Mouse (Mus musculus) frontal cortex, postnatal 25 days (tissue): ENCODE measurements around the gene Exosc10.

Experiments
- DNase-seq, 2 experiments: peaks; one replicate each; pipeline ENCODE4 v3.0.0; 2022; ENCODE audit warnings: low spot score in 2 of 2

Gene Exosc10

GRCm38 (mm10) chr4:148604541-148605165 is 46.4 kb downstream of the Exosc10 start:
- DNase-seq, result peak; percentile 44 to 64

GRCm38 (mm10) chr4:148607758-148608157 is 49.5 kb downstream of the Exosc10 start:
- DNase-seq, result peak; percentile 57 to 70

GRCm38 (mm10) chr4:148609805-148610204 is 51.6 kb downstream of the Exosc10 start:
- no peak for DNase-seq

GRCm38 (mm10) chr4:148610631-148611364 is 52.6 kb downstream of the Exosc10 start:
- DNase-seq, result no peak

- no peak for DNase-seq
These were observed 54.3 kb downstream of the Exosc10 start for GRCm38 (mm10) chr4:148612557-148612956.

- no peak for DNase-seq
These were observed 55.5 kb downstream of the Exosc10 start for GRCm38 (mm10) chr4:148613738-148614137.

GRCm38 (mm10) chr4:148619805-148620204 is 61.6 kb downstream of the Exosc10 start:
- no peak for DNase-seq

GRCm38 (mm10) chr4:148620718-148621117 is 62.5 kb downstream of the Exosc10 start:
- no peak for DNase-seq

GRCm38 (mm10) chr4:148622485-148622884 is 64.3 kb downstream of the Exosc10 start:
- no peak for DNase-seq

GRCm38 (mm10) chr4:148623609-148624008 is 65.4 kb downstream of the Exosc10 start:
- DNase-seq, result no peak

- DNase-seq, result no peak
These were observed 66.8 kb downstream of the Exosc10 start for GRCm38 (mm10) chr4:148625010-148625409.

- DNase-seq, result no peak
These were observed 67.8 kb downstream of the Exosc10 start for GRCm38 (mm10) chr4:148625756-148626622.

- peak; percentile 79 to 91 for DNase-seq
These were observed 68.5 kb downstream of the Exosc10 start, which contains the start of gene Tardbp for GRCm38 (mm10) chr4:148626623-148627185. TSS of gene Tardbp (minus strand) at chr4:148627019.

GRCm38 (mm10) chr4:148627246-148627645 is 69.0 kb downstream of the Exosc10 start:
- DNase-seq, result no peak
